Mouse (Mus musculus) kidney, postnatal 0 days (tissue): ENCODE data around the gene Klf3. TPM values are rescaled to one million over a fixed set of nuclear protein-coding genes. Genes with fewer than 3 reads are reported as not detected.
A peak's percentile ranks its signal among the peaks of the same experiment; 100 is the strongest.

Source experiments
- ATAC-seq: fragments of 200-750 bp; cut with Nextera tagmentation; replicated peaks from 2 replicates; pipeline ENCODE4 v1.8.0; 2017; ENCODE audit warnings: low read depth, moderate number of reproducible peaks, moderate TSS enrichment, moderate library complexity; ENCODE audit not compliant: low FRiP score
- DNase-seq: peaks from one replicate; pipeline ENCODE4 v3.0.0-alpha.2; 2016; ENCODE audit warnings: low spot score
- H3K27ac ChIP-seq: fragments of 300-500 bp; sonication (generic); 2 replicates; pipeline ENCODE4 v1.5.1; 2014; ENCODE audit warnings: mild to moderate bottlenecking
- H3K27me3 ChIP-seq: fragments of 300-500 bp; sonication (generic); 2 replicates; pipeline ENCODE4 v1.6.1; 2014; ENCODE audit warnings: low read length, mixed read lengths; ENCODE audit not compliant: insufficient read depth
- H3K36me3 ChIP-seq: fragments of 300-500 bp; sonication (generic); 2 replicates; pipeline ENCODE4 v1.6.1; 2014; ENCODE audit warnings: low read length, mixed read lengths; ENCODE audit not compliant: insufficient read depth
- H3K4me1 ChIP-seq: fragments of 300-500 bp; sonication (generic); replicated peaks from 2 replicates; pipeline ENCODE4 v1.6.1; 2014; ENCODE audit warnings: antibody characterized with exemption, low read length, mixed read lengths; ENCODE audit not compliant: insufficient read depth
- H3K4me2 ChIP-seq: fragments of 300-500 bp; sonication (generic); 2 replicates; pipeline ENCODE4 v1.6.1; 2014; ENCODE audit warnings: mild to moderate bottlenecking, low read length, moderate library complexity, mixed read lengths
- H3K4me3 ChIP-seq: fragments of 300-500 bp; sonication (generic); replicated peaks from 2 replicates; pipeline ENCODE4 v1.5.1; 2014; ENCODE audit warnings: low read depth, low read length
- H3K9ac ChIP-seq: fragments of 300-500 bp; sonication (generic); 2 replicates; pipeline ENCODE4 v1.6.1; 2014; ENCODE audit warnings: low read depth, low read length
- H3K9me3 ChIP-seq: fragments of 300-500 bp; sonication (generic); replicated peaks from 2 replicates; pipeline ENCODE4 v1.6.1; 2016; ENCODE audit warnings: low read length, inconsistent platforms, mixed read lengths
- CTCF ChIP-seq: IDR thresholded peaks from 2 replicates; pipeline ENCODE4 v1.5.1; 2016; ENCODE audit warnings: antibody characterized with exemption, low read depth, mild to moderate bottlenecking, moderate library complexity
- WGBS: fragments of 180-500 bp; shearing (Covaris S2); extraction: QIAGEN DNeasy Blood & Tissue Kit; methylation state at CpG from one replicate; pipeline ENCODE4 v1.1.7; 2014; 5-methylcytosine and 5-hydroxymethylcytosine counted together
- polyA plus RNA-seq: library from polyadenylated mRNA; unstranded; fragments of >200 nt; fragmentation: Nextera tagmentation; extraction: Ambion mirVana; gene quantifications from 2 replicates; pipeline ENCODE4 v1.2.1, GENCODE M21; 2015

Klf3 gene
- polyA plus RNA-seq, 1 experiment from 2014 or later = 65.6 TPM

DNA sequence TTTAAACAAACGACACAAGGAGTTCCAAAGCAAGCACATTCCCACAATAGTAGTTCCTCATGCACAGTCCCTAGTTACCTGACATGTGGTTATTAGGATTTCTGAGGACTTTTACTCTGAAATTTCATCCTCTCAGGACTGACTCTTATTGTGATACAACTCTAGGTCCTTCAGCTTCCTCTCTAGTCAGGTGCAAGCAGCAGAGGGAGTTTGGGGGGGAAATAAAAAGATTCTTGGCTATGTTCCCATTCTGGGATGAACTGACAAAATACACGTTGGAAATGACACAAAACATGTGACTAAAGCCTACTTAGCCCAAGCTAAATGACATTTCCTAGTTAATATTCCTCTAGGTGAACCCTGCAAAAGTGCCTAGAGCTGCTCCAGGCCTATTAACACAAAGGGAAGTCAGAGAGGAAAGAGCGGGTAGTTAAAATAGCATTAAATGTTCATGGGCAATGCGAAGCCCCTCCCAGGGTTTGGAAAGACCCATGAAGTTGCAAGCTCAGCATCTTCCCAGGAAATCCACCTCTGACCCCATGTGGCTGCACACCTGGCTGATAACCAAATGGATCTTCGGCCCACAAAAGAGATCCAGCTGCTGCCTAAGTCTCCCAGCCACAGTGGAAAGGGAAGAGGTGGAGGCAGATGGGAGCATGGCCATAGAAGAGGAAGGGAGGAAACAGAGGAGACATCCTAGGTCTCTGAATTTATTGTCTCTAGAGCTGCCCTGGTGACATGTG lies 49.6 kb downstream of the Klf3 start:
- H3K36me3 ChIP-seq = no peaks in the 10 kb centered on the region
- ATAC-seq (peak; percentile 78), DNase-seq (peak; percentile 75)
- 0 out of 2 replicates have a peak, but pooled peaks cover 4% of the 10 kb centered on the region for H3K4me1 ChIP-seq
- no peaks in the 10 kb centered on the region for H3K9me3 ChIP-seq
- WGBS = 21% methylated on average over 5 of the region's 5 CpGs
- H3K27ac ChIP-seq = peak overlapping the region; percentile 52
- no peak overlapping the region for H3K4me2 ChIP-seq
- H3K9ac ChIP-seq = no peak overlapping the region
- H3K27me3 ChIP-seq = no peaks in the 10 kb centered on the region
- TF ChIP-seq CTCF = peak; percentile 36; the same call in 1 of the 2 replicates
- H3K4me3 ChIP-seq = no peak overlapping the region

DNA sequence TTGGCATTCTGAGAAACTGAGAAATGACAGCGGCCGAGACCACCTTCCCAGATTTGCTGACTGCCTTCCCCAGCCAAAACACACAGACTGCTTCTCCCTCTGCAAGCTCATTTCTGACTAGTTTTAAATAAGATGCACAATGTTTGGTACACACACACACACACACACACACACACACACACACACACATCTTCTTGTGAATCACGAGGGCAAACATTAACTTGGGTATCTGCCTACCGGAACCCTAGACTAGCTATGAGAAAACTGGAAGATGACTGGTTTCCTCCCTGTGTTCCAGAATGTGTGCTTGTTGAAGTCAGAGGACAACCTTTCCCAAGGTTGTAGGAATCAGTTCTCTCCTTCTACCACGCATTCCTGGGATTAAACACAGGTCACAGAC lies 50.2 kb downstream of the Klf3 start:
- no peaks in the 10 kb centered on the region for H3K9me3 ChIP-seq
- WGBS = 44% methylated on average over 5 of the region's 5 CpGs
- no peaks in the 10 kb centered on the region for H3K27me3 ChIP-seq
- peak overlapping the region; percentile 52 for H3K27ac ChIP-seq
- ATAC-seq = no peak
- H3K4me2 ChIP-seq = no peak overlapping the region
- no peak overlapping the region for H3K9ac ChIP-seq
- no peaks in the 10 kb centered on the region for H3K36me3 ChIP-seq
- no peak overlapping the region for H3K4me3 ChIP-seq
- H3K4me1 ChIP-seq = 0 out of 2 replicates have a peak, but pooled peaks cover 4% of the 10 kb centered on the region
- TF ChIP-seq CTCF = no peak
- no peak for DNase-seq

DNA sequence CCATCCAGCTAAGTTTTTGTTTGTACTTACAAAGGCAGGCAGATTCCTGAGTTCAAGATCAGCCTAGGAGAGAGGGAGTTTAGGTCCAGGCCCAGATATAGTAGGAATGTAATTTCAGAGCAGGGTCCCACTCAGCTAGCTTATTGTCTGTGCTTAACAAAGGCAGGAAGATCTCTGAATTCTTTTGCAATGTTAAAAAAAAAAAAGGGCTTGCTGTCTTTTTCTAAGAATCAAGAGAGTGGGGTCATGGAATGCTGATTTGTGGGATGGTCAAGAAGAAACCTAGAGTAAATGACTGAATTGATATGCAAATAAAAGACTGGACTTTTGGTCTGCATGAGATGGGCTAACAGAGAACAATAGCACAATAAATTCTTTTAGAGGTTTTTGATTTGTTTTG lies 52.0 kb downstream of the Klf3 start:
- no peak overlapping the region for H3K4me2 ChIP-seq
- ATAC-seq (no peak), DNase-seq (no peak)
- no peaks in the 10 kb centered on the region for H3K9me3 ChIP-seq
- no peak overlapping the region for H3K27ac ChIP-seq
- TF ChIP-seq CTCF = no peak
- H3K36me3 ChIP-seq = no peaks in the 10 kb centered on the region
- no peak overlapping the region for H3K9ac ChIP-seq
- H3K4me1 ChIP-seq = 0 out of 2 replicates have a peak, but pooled peaks cover 4% of the 10 kb centered on the region
- H3K27me3 ChIP-seq = no peaks in the 10 kb centered on the region
- no peak overlapping the region for H3K4me3 ChIP-seq

DNA sequence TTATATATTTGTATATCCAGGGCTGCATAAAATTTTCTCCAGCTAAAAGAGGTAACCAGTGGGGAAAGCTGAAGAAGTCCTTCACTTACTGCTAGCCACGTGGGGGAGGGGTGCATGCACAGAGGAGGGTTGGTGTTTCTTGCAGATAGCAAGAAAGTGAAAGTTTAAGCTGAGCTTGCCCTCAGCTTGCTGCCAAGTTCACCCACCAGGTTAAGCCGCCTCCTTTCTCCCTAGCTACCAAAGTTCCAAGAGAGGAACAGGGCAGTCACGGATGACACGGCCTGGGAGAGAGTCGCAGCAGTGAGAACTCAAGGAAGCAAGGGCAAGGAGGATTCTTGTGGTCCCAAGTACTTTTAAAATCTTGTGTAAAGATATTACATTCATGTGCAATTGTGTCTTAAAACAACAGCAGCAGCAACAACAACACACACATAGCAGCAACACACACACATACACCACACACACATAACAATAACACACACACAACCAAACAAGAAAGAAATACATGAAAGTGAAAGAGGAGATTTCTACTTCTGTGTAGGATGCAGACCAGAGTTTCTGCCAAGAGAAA lies 57.8 kb downstream of the Klf3 start:
- peaks cover 20% of the 10 kb centered on the region for H3K4me1 ChIP-seq
- H3K4me3 ChIP-seq = no peak overlapping the region
- DNase-seq (peak; percentile 57), ATAC-seq (peak; percentile 27; the same call in 1 of the 2 replicates)
- peak overlapping the region; percentile 92 for H3K27ac ChIP-seq
- WGBS = 27% methylated on average over 5 of the region's 5 CpGs
- no peak for TF ChIP-seq CTCF
- no peaks in the 10 kb centered on the region for H3K27me3 ChIP-seq
- peak overlapping the region; percentile 29 for H3K9ac ChIP-seq
- no peaks in the 10 kb centered on the region for H3K36me3 ChIP-seq
- H3K9me3 ChIP-seq = no peaks in the 10 kb centered on the region
- peak overlapping the region; percentile 46 for H3K4me2 ChIP-seq

DNA sequence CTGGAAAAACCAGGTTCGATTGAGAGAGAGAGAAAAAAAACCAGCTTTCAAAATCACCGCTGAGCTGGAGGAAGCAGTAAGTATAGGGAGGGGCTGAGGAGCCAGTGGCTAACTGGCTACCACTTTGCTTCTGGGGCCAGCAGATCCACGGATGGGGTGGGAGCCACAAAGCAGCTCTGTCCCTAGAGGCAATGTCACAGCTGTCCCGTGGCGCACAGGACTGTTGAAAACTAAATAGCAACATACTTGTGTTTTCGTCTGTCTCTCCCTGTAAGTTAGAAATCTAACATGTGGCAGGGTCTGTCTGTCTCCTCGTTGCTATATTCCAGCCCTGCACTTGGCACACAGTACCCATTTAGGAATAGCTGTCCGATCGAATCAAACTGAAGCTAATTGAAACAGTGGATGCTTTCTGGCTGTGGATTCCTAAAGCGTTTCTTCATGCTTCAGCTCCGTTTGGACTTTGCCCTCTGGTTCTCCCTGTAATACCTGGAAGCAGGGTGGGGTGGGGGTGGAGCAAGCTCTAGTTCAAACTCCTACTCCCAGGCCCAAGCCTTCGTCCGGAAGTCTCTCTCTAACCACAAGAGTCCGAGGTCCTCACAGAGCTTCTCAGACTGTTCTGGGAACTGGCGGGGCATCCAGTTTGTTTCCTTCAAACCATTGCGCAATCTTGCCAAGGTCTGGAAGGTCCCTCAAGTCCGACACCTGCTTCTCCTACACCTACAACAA lies 58.4 kb downstream of the Klf3 start:
- TF ChIP-seq CTCF = no peak
- Histone ChIP-seq H3K36me3 (no peaks in the 10 kb centered on the region), H3K27ac (peak overlapping the region; percentile 92), H3K4me2 (peak overlapping the region; percentile 46), H3K9me3 (no peaks in the 10 kb centered on the region), H3K9ac (peak overlapping the region; percentile 29; the same call in 1 of the 2 replicates), H3K27me3 (no peaks in the 10 kb centered on the region), H3K4me3 (no peak overlapping the region), H3K4me1 (peaks cover 20% of the 10 kb centered on the region)
- ATAC-seq (peak; percentile 92), DNase-seq (peak; percentile 73)
- 26% methylated on average over 17 of the region's 17 CpGs for WGBS

DNA sequence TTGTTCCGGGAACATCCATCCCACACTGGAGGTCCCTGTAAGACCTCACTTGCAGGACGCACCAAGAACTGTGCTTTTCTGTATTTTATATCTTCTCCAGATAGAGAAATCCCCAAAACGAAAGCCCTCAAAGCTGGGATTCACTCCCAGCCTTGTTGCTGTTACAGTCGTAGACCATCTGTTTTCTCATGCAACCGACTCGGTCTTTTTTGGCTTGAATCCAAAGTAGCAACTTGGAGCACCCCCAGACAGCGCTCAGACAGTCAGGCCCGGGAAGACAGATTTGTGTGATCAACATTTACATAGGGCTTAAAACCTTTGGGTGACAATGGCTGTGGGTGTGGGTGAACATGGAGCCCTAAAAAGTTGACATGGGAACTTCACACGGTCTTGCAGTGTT lies 59.1 kb downstream of the Klf3 start:
- Histone ChIP-seq H3K27me3 (no peaks in the 10 kb centered on the region), H3K4me1 (peaks cover 20% of the 10 kb centered on the region), H3K4me3 (no peak overlapping the region), H3K27ac (peak overlapping the region; percentile 92), H3K4me2 (peak overlapping the region; percentile 1; the same call in 1 of the 2 replicates), H3K9me3 (no peaks in the 10 kb centered on the region), H3K9ac (no peak overlapping the region), H3K36me3 (no peaks in the 10 kb centered on the region)
- ATAC-seq (no peak), DNase-seq (peak; percentile 58)
- no peak for TF ChIP-seq CTCF
- WGBS = 41% methylated on average over 9 of the region's 9 CpGs
